Mouse (Mus musculus): ENCODE measurements around the gene Lyl1.
A peak's percentile ranks its signal among the peaks of the same experiment; 100 is the strongest.

The Lyl1 gene

DNA sequence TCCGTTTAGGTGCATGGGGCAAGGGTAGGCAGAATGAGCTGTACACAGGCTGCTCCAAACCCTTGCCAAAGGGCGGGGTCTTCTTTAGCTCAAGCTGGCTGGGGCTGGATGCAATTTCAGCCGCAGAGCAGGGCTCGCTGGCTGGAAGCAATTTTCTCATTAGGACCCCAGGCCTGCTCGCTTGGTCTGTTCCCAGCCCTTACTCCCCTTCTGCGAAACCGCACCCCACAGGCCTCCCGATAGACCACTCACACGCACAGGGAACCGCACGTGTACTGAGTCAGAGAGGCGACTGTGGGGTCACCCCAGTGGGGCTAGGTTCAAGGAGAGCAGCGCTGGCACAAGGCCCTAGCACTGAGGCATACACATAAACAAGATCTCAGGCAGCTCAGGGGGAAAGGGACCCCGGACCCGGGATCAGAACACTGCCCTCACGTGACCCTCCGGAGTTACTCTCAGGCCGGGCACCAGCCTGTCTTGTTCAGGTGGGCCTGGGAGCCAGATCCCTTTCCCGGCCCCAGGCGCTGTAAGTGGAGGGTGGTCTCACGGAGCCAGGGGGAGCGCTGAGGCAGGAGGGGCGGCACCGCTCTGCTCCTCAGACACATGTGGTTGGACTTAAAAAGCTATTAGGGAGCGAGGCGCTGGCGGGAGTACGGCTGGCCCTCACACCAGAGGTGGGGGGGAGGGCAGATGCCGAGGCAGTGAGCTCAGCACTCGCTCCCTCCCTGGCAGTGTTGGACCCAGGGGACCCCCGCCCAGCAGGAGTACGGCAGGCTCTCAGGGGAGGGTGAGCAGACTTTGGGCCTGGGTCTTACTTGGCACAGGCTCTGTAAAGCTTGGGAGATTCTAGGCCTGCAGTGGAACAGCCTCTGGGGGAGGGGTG, 41.2 kb downstream of the Lyl1 start:
- DNase-seq (ENCODE audit: low read depth) = no peak

DNA sequence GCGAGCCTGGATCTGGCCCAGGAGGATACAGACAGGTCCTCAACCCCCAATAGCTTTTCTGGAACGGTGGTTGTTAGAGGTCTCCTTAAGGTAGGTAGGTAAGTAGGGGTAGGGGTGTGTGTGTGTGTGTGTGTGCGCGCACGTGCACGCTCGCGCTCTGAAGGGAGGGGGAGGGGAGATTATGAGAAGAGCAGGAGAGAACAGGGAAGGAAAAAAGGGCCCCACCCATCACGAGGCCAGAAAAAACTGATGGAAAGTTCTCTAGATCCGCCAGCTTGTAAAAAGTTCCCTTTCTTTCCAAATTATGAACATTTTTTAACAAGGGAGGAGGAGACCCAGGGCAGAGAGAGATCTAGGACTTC, 41.8 kb downstream of the Lyl1 start:
- DNase-seq (ENCODE audit: low read depth) = no peak

DNA sequence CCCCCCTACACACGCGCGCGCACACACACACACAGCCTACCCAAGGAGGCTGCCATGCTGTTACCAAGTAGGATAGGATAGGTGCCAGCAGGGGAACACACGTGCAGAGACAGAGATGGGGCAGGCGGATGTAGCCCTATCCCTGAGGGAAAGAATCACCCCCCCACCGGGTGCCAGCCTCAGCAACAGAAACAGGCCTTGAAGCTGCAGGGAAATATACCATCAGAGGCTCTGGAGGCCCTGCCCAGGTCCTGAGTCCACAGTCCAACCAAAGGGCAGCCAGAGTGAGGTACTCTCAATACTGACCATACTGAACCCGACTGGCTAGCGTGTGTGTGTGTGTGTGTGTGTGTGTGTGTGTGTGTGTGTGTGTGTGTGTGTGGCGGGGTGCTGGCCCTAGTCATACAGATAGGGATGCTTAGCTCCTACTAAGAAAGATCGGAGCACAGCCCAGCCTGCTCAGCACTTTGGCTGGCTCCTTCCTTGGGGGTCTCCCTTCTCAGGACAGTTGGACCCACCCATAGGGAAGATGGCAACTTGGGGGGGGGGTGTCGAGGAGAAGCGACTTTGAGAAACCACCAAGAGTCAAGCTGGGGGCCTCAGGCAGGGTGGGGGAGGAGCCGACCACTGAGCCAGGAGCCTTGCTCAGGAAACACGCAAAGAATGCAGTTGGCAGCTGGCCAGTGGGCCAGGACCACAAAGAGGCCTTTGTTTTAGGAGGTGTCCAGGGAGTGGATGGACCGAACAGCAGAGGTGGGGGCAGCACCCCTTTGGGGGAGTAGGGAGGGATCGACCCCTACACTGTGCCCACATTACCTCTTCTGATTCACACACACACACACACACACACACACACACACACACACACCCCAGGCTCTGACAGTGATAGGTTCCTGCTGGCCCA, 42.5 kb downstream of the Lyl1 start:
- DNase-seq (ENCODE audit: low read depth) = no peak

DNA sequence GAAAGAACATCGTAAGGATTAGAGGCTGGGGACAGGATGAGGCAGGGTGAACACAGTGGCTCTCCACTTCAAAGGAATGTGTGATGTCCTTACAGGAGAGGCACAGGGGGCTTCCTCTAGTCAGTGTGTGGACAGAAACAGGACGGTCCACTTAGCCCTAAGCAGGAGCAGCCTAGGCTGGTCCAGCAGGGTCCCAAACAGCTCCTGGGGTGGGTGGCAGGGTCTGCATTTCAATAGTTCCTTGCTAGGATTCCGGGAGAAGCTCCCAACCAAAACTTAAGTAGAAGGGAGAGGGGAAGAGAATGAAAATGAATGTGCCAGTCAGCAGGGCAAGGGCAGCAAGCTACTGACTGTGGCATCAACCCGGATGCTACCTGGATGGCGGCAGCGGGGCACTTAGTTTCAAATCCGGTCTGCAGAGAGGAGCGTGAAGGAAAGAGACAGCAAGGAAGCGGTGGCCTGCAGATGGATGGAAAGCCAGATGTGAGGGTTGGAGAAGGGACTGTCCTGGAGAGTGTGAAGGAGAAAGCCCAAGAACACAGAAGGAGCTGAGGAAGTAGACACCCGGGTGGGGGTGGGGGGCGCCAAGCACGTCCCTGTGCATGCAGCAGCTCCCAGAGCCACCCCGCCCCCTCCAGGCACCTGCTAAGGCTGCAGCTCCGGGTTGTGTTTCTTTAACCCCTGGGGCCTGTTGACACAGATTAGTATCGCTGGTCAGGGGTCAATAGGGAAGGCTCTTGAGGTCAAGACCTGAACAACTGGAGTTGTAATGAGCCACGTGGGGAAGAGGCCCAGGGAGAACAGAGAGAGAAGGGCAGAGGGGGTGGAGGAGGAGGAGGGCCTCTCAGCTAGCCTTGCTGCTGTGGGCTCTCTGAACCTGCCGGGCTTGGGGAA, 44.0 kb downstream of the Lyl1 start:
- DNase-seq (ENCODE audit: low read depth) = peak; percentile 57

DNA sequence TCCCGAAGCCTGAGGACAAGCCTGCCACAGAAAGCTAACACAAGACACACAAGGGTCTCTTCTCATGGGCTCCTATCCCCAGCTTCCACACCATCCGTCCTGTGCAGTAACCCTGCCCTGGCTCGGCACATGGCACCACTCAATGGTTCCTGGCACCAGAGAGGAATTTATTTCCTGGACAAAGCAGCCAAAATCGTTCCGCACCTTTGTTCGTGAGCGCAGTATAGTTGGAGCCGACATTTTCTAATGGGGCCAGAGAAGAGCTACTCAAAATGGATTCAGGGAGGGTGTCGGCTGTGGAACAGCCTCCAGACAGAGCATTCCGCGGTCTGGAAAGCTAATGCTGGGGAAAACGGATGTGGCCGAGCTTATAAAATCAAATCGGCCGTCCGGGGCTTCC, 48.3 kb downstream of the Lyl1 start:
- DNase-seq (ENCODE audit: low read depth) = no peak

DNA sequence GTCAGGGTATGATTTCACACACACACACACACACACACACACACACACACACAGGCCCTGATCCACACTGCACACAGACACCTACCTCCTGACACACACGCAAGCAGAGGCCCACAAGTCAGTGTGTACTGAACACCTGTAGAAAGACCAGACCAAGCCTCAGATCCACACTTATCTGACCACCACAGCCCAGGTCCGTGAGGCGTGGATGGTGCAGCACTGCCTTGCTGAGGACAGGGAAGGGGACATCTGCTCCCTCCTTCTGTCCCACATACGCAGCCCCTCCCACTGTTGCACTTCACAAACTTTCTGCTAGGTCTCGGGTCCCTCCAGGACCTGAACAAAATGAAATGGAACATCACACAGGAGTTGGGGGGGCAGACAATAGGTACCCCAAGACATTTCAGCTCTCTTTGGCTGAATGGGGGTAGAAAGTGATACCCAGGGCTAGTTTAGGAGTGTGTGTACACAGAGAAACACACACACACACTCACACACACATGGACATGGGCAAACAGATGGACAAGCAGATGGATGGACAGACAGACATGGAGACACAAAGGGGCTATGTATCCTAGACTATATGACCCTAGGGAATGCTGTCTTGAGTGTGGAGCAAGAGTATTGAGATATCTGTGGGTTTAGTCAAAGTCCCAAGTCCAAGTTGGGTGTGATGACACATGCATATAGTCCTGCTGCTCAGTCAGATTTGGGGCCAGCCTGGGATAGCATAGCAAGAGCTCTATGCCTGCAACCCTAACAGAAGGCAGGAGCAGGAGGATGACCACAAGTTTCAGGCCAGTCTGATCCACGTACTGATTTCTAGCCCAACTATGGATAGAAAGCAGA, 51.7 kb downstream of the Lyl1 start:
- no peak for DNase-seq (ENCODE audit: low read depth)

Measured in naive thymus-derived CD4-positive, alpha-beta T cell, adult 2 months (primary cell).